Mouse (Mus musculus): ENCODE data around the gene Shh. TPM values are rescaled to one million over a fixed set of nuclear protein-coding genes. Genes with fewer than 3 reads are reported as not detected.

Gene Shh
- total and polyA plus RNA-seq, 2 experiments from 2014 or later, result 0.83 to 3.2 TPM

DNA sequence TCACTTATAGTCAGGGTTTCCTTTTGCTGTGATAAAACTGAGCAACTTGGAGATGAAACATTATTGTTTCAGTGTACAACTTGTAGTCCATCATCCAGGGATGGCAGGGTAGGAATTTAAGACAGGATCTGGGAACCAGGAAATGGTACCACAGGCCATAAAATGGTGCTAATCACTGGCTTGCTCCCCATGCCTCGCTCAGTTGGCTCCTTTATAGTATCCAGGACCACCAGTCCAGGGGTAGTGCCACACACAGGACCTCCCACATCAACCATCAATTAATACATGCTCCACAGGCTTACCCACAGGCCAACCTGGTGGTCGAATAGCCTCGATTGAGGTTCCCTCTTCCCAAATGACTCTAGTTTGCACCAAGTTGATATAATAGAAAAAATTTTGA is 15.9 kb upstream of the Shh start:
- no peak for TF ChIP-seq CTCF (IDR thresholded peaks at IDR 0.05)
- H3K27me3 ChIP-seq (ENCODE audit: insufficient read depth, low read length), result no peaks in the 10 kb centered on the region
- no peak overlapping the region for H3K9ac ChIP-seq (replicated peaks; ENCODE audit: low read length, poor library complexity, severe bottlenecking)
- no peak overlapping the region for H3K4me3 ChIP-seq (ENCODE audit: low read depth, low read length)
- ATAC-seq (ENCODE audit: low FRiP score) (no peak), DNase-seq (ENCODE audit: low spot score) (no peak)
- no peak overlapping the region for H3K27ac ChIP-seq (ENCODE audit: low read depth, low read length)
- 84% methylated on average over 3 of the region's 3 CpGs for WGBS
- H3K4me1 ChIP-seq (ENCODE audit: insufficient read depth, low read length), result no peaks in the 10 kb centered on the region
- no peak overlapping the region for H3K4me2 ChIP-seq (ENCODE audit: low read depth, low read length, poor library complexity, severe bottlenecking)
- H3K9me3 ChIP-seq (ENCODE audit: low read length), result no peaks in the 10 kb centered on the region
- H3K36me3 ChIP-seq (ENCODE audit: insufficient read depth, low read length), result no peaks in the 10 kb centered on the region

DNA sequence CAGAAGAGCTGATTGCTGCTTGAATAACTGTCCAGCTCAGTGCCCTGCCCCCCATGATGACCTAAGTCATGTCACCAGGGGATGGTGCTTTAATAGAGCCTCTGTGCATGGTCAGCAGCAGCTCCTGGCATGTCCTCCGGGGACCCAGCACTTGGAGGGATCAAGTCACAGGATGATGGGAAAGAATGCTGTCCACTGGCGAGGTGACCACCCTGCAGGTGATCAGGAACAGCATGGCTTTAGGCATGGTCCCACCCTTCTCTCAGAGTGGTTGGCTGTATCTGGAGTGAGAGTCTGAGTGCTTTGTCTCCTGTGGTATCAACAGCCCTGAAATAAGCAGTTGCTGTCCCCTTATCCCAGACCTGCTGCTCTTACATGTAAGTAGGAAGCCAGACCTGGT is 14.7 kb upstream of the Shh start:
- 74% methylated on average over 2 of the region's 2 CpGs for WGBS

GRCm38 (mm10) chr5:28476389-28477379 is 9.6 kb upstream of the Shh start:
- no peak overlapping the region for H3K9ac ChIP-seq (replicated peaks; ENCODE audit: low read length, poor library complexity, severe bottlenecking)
- no peak overlapping the region for H3K4me2 ChIP-seq (ENCODE audit: low read depth, low read length, poor library complexity, severe bottlenecking)
- no peak for TF ChIP-seq CTCF (IDR thresholded peaks at IDR 0.05)
- no peaks in the 10 kb centered on the region for H3K36me3 ChIP-seq (ENCODE audit: insufficient read depth, low read length)
- H3K27me3 ChIP-seq (ENCODE audit: insufficient read depth, low read length), result no peaks in the 10 kb centered on the region
- H3K27ac ChIP-seq (ENCODE audit: low read depth, low read length), result no peak overlapping the region
- ATAC-seq (ENCODE audit: low FRiP score) (no peak), DNase-seq (ENCODE audit: low spot score) (no peak)
- 68% methylated on average over 10 of the region's 10 CpGs for WGBS
- no peaks in the 10 kb centered on the region for H3K4me1 ChIP-seq (ENCODE audit: insufficient read depth, low read length)
- H3K9me3 ChIP-seq (ENCODE audit: low read length), result no peaks in the 10 kb centered on the region
- no peak overlapping the region for H3K4me3 ChIP-seq (ENCODE audit: low read depth, low read length)

More for the DNA sequence above, 14.7 kb upstream of the Shh start:
- no peak overlapping the region for H3K4me2 ChIP-seq (ENCODE audit: low read depth, low read length, poor library complexity, severe bottlenecking)
- H3K27ac ChIP-seq (ENCODE audit: low read depth, low read length), result no peak overlapping the region
- no peak for TF ChIP-seq CTCF (IDR thresholded peaks at IDR 0.05)
- no peaks in the 10 kb centered on the region for H3K9me3 ChIP-seq (ENCODE audit: low read length)
- ATAC-seq (ENCODE audit: low FRiP score) (no peak), DNase-seq (ENCODE audit: low spot score) (no peak)
- H3K36me3 ChIP-seq (ENCODE audit: insufficient read depth, low read length), result no peaks in the 10 kb centered on the region
- H3K9ac ChIP-seq (replicated peaks; ENCODE audit: low read length, poor library complexity, severe bottlenecking), result no peak overlapping the region
- H3K4me3 ChIP-seq (ENCODE audit: low read depth, low read length), result no peak overlapping the region
- H3K27me3 ChIP-seq (ENCODE audit: insufficient read depth, low read length), result no peaks in the 10 kb centered on the region
- H3K4me1 ChIP-seq (ENCODE audit: insufficient read depth, low read length), result no peaks in the 10 kb centered on the region

DNA sequence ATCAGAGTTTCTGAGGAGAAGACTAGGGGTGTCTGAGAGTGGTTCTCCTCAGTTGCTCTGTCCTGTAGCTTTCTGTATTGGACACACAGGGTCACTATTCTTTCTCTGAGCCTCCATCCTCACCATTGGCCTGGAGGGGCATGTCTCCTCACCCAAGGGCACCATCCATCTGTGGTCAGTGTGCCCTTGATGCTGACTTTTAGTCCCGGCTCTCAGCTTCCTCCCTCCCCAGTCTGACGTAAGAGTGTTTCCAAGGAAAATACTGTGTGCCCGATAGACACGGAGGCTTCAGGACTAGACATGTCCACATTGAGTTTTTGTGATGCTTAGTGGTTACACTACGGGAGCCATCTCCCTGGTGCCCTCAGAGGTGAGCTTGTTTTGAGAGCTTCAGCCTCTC is 6.5 kb upstream of the Shh start:
- WGBS, result 92% methylated on average over 5 of the region's 5 CpGs
- no peak for DNase-seq (ENCODE audit: low spot score)
- peaks cover 13% of the 10 kb centered on the region for H3K27me3 ChIP-seq (ENCODE audit: insufficient read depth, low read length)
- H3K9me3 ChIP-seq (ENCODE audit: low read length), result no peaks in the 10 kb centered on the region
- H3K4me2 ChIP-seq (ENCODE audit: low read depth, low read length, poor library complexity, severe bottlenecking), result no peak overlapping the region
- H3K4me3 ChIP-seq (ENCODE audit: low read depth, low read length), result no peak overlapping the region
- H3K9ac ChIP-seq (replicated peaks; ENCODE audit: low read length, poor library complexity, severe bottlenecking), result no peak overlapping the region
- no peaks in the 10 kb centered on the region for H3K4me1 ChIP-seq (ENCODE audit: insufficient read depth, low read length)
- TF ChIP-seq CTCF (IDR thresholded peaks at IDR 0.05), result no peak
- H3K27ac ChIP-seq (ENCODE audit: low read depth, low read length), result no peak overlapping the region
- no peaks in the 10 kb centered on the region for H3K36me3 ChIP-seq (ENCODE audit: insufficient read depth, low read length)
- no peak for ATAC-seq (ENCODE audit: low FRiP score)

DNA sequence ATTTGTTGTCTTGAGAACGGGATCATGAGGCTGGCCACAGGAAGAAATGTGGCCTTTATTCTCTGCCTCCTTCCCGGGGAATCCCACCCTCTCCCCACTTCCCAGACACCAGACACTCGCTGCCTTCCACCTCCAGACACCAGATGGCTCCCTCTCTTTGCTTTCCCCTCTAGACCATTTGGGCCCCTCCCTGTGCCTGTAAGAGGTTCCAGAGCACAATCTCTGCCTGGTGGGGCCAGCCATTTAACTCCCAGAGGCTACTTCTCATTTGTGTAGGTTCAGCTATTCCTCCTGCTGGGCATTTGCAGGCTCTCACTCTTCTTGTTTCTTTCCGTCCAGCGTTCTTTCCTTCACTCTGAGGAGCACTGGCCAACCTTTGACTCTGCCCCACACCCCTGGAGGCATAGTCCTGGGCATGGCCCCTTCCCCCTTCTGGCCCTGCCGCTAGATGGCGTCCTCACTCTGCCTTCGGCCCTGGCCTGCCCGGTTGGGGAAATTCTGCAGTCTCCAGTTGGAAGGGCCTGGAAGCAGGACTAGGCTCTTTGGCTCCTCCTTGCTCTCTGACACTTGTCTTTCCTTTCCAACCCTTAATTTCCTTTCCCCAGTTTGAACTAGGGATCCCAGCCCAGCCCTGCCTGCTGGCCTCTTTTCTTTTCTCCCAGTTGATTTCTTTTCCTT is 2.6 kb upstream of the Shh start:
- Histone ChIP-seq H3K4me3 (ENCODE audit: low read depth, low read length) (no peak overlapping the region), H3K9me3 (ENCODE audit: low read length) (no peaks in the 10 kb centered on the region), H3K4me1 (ENCODE audit: insufficient read depth, low read length) (no peaks in the 10 kb centered on the region), H3K36me3 (ENCODE audit: insufficient read depth, low read length) (no peaks in the 10 kb centered on the region), H3K9ac (replicated peaks; ENCODE audit: low read length, poor library complexity, severe bottlenecking) (no peak overlapping the region), H3K27me3 (ENCODE audit: insufficient read depth, low read length) (peaks cover 26% of the 10 kb centered on the region), H3K27ac (ENCODE audit: low read depth, low read length) (no peak overlapping the region), H3K4me2 (ENCODE audit: low read depth, low read length, poor library complexity, severe bottlenecking) (no peak overlapping the region)
- ATAC-seq (ENCODE audit: low FRiP score) (no peak), DNase-seq (ENCODE audit: low spot score) (no peak)
- TF ChIP-seq CTCF (IDR thresholded peaks at IDR 0.05), result peak; percentile 65
- 5% methylated on average over 9 of the region's 9 CpGs for WGBS

GRCm38 (mm10) chr5:28466351-28466750 is 705 bp downstream of the Shh start:
- Histone ChIP-seq H3K9ac (replicated peaks; ENCODE audit: low read length, poor library complexity, severe bottlenecking) (peak overlapping the region; percentile 44), H3K36me3 (ENCODE audit: insufficient read depth, low read length) (no peaks in the 10 kb centered on the region), H3K27ac (ENCODE audit: low read depth, low read length) (peak overlapping the region; percentile 55; the same call in 1 of the 2 replicates), H3K9me3 (ENCODE audit: low read length) (no peaks in the 10 kb centered on the region), H3K4me1 (ENCODE audit: insufficient read depth, low read length) (peaks cover 4% of the 10 kb centered on the region; the same call in 1 of the 2 replicates), H3K27me3 (ENCODE audit: insufficient read depth, low read length) (peaks cover 56% of the 10 kb centered on the region), H3K4me3 (ENCODE audit: low read depth, low read length) (peak overlapping the region; percentile 59), H3K4me2 (ENCODE audit: low read depth, low read length, poor library complexity, severe bottlenecking) (peak overlapping the region; percentile 89)
- TF ChIP-seq CTCF (IDR thresholded peaks at IDR 0.05), result no peak
- WGBS, result 0% methylated on average over 13 of the region's 15 CpGs
- DNase-seq (ENCODE audit: low spot score) (no peak), ATAC-seq (ENCODE audit: low FRiP score) (no peak)

Data from midbrain, postnatal 0 days (tissue).